Mouse (Mus musculus) kidney, adult 2 months (tissue): ENCODE measurements around the gene Zdhhc17.

Experiments used
- CTCF ChIP-seq: fragments of 200-500 bp; conservative IDR thresholded peaks from 2 replicates; pipeline ENCODE4 v1.5.1; 2011; ENCODE audit warnings: low read depth, mild to moderate bottlenecking, control low read depth, low read length, moderate library complexity, mixed read lengths; ENCODE audit not compliant: insufficient read depth, insufficient read length
- POLR2A ChIP-seq: fragments of 200-500 bp; IDR thresholded peaks from one replicate; pipeline ENCODE4 v1.6.1; 2011; ENCODE audit warnings: low read depth, low read length, control low read depth

- no peak for TF ChIP-seq CTCF
- TF ChIP-seq POLR2A: no peak
Measured at GRCm38 (mm10) chr10:110997180-110997579, 12.8 kb downstream of the Zdhhc17 start.
